Mouse (Mus musculus): ENCODE measurements around the gene Frmd6. TPM values are rescaled to one million over a fixed set of nuclear protein-coding genes. Genes with fewer than 3 reads are reported as not detected.

Frmd6 gene
- polyA plus RNA-seq, 1 experiment from 2014 or later, result 3.1 TPM

GRCm38 (mm10) chr12:70830982-70831566, 5.8 kb downstream of the Frmd6 start:
- H3K9me3 ChIP-seq (replicated peaks), result no peaks in the 10 kb centered on the region
- no peaks in the 10 kb centered on the region for H3K36me3 ChIP-seq (replicated peaks)
- no peak for ATAC-seq (ENCODE audit: insufficient read depth)
- no peak overlapping the region for H3K4me2 ChIP-seq
- H3K4me3 ChIP-seq (replicated peaks), result no peak overlapping the region
- 52% methylated on average over 9 of the region's 9 CpGs for WGBS (ENCODE audit: insufficient replicate concordance)
- peaks cover 30% of the 10 kb centered on the region for H3K4me1 ChIP-seq (replicated peaks)
- no peak overlapping the region for H3K27ac ChIP-seq (replicated peaks)
- H3K27me3 ChIP-seq, result peaks cover 27% of the 10 kb centered on the region
- no peak overlapping the region for H3K9ac ChIP-seq

GRCm38 (mm10) chr12:70832216-70832998, 7.1 kb downstream of the Frmd6 start:
- Histone ChIP-seq H3K27ac (replicated peaks) (no peak overlapping the region), H3K4me1 (replicated peaks) (peaks cover 17% of the 10 kb centered on the region), H3K9me3 (replicated peaks) (no peaks in the 10 kb centered on the region), H3K9ac (no peak overlapping the region), H3K36me3 (replicated peaks) (no peaks in the 10 kb centered on the region), H3K4me2 (no peak overlapping the region), H3K27me3 (peaks cover 14% of the 10 kb centered on the region), H3K4me3 (replicated peaks) (no peak overlapping the region)
- 20% methylated on average over 4 of the region's 4 CpGs for WGBS (ENCODE audit: insufficient replicate concordance)
- ATAC-seq (ENCODE audit: insufficient read depth), result 0 out of 2 replicates have a peak, but pooled peaks have one; percentile 28

- H3K9me3 ChIP-seq (replicated peaks), result no peaks in the 10 kb centered on the region
- no peak overlapping the region for H3K4me2 ChIP-seq
- H3K4me1 ChIP-seq (replicated peaks), result peaks cover 15% of the 10 kb centered on the region
- H3K9ac ChIP-seq, result no peak overlapping the region
- no peaks in the 10 kb centered on the region for H3K36me3 ChIP-seq (replicated peaks)
- WGBS (ENCODE audit: insufficient replicate concordance), result 75% methylated on average over 3 of the region's 3 CpGs
- H3K27ac ChIP-seq (replicated peaks), result no peak overlapping the region
- H3K4me3 ChIP-seq (replicated peaks), result no peak overlapping the region
- peaks cover 8% of the 10 kb centered on the region; the same call in 1 of the 2 replicates for H3K27me3 ChIP-seq
- ATAC-seq (ENCODE audit: insufficient read depth), result no peak
Observed at GRCm38 (mm10) chr12:70833050-70833449, 7.7 kb downstream of the Frmd6 start.

- Histone ChIP-seq H3K36me3 (replicated peaks) (no peaks in the 10 kb centered on the region), H3K4me3 (replicated peaks) (no peak overlapping the region), H3K9ac (no peak overlapping the region), H3K4me2 (no peak overlapping the region), H3K9me3 (replicated peaks) (no peaks in the 10 kb centered on the region), H3K4me1 (replicated peaks) (peaks cover 15% of the 10 kb centered on the region), H3K27me3 (no peaks in the 10 kb centered on the region), H3K27ac (replicated peaks) (no peak overlapping the region)
- ATAC-seq (ENCODE audit: insufficient read depth), result no peak
- WGBS (ENCODE audit: insufficient replicate concordance), result 59% methylated on average over 4 of the region's 4 CpGs
Observed at GRCm38 (mm10) chr12:70834043-70834442, 8.7 kb downstream of the Frmd6 start.

- Histone ChIP-seq H3K27ac (replicated peaks) (no peak overlapping the region), H3K4me1 (replicated peaks) (peaks cover 15% of the 10 kb centered on the region), H3K4me2 (no peak overlapping the region), H3K9me3 (replicated peaks) (no peaks in the 10 kb centered on the region), H3K27me3 (no peaks in the 10 kb centered on the region), H3K9ac (no peak overlapping the region), H3K36me3 (replicated peaks) (no peaks in the 10 kb centered on the region), H3K4me3 (replicated peaks) (no peak overlapping the region)
- no peak for ATAC-seq (ENCODE audit: insufficient read depth)
- 52% methylated on average over 5 of the region's 5 CpGs for WGBS (ENCODE audit: insufficient replicate concordance)
Observed at GRCm38 (mm10) chr12:70835004-70835403, 9.7 kb downstream of the Frmd6 start.

- Histone ChIP-seq H3K4me1 (replicated peaks) (peaks cover 5% of the 10 kb centered on the region), H3K4me3 (replicated peaks) (no peak overlapping the region), H3K9me3 (replicated peaks) (no peaks in the 10 kb centered on the region), H3K36me3 (replicated peaks) (no peaks in the 10 kb centered on the region), H3K9ac (no peak overlapping the region), H3K27me3 (no peaks in the 10 kb centered on the region), H3K27ac (replicated peaks) (no peak overlapping the region), H3K4me2 (no peak overlapping the region)
- no peak for ATAC-seq (ENCODE audit: insufficient read depth)
- 65% methylated on average over 12 of the region's 12 CpGs for WGBS (ENCODE audit: insufficient replicate concordance)
Observed at GRCm38 (mm10) chr12:70837792-70838321, 12.5 kb downstream of the Frmd6 start.

GRCm38 (mm10) chr12:70845371-70845770, 20.1 kb downstream of the Frmd6 start:
- Histone ChIP-seq H3K4me3 (replicated peaks) (no peak overlapping the region), H3K27me3 (no peaks in the 10 kb centered on the region), H3K36me3 (replicated peaks) (no peaks in the 10 kb centered on the region), H3K9me3 (replicated peaks) (no peaks in the 10 kb centered on the region), H3K9ac (no peak overlapping the region), H3K4me2 (no peak overlapping the region), H3K4me1 (replicated peaks) (no peaks in the 10 kb centered on the region), H3K27ac (replicated peaks) (no peak overlapping the region)
- no peak for ATAC-seq (ENCODE audit: insufficient read depth)
- 76% methylated on average over 2 of the region's 2 CpGs for WGBS (ENCODE audit: insufficient replicate concordance)

- 84% methylated on average over 9 of the region's 9 CpGs for WGBS (ENCODE audit: insufficient replicate concordance)
- Histone ChIP-seq H3K27ac (replicated peaks) (no peak overlapping the region), H3K9me3 (replicated peaks) (no peaks in the 10 kb centered on the region), H3K27me3 (no peaks in the 10 kb centered on the region), H3K4me2 (no peak overlapping the region), H3K9ac (no peak overlapping the region), H3K4me1 (replicated peaks) (no peaks in the 10 kb centered on the region; the same call in 1 of the 2 replicates), H3K4me3 (replicated peaks) (no peak overlapping the region), H3K36me3 (replicated peaks) (no peaks in the 10 kb centered on the region)
- no peak for ATAC-seq (ENCODE audit: insufficient read depth)
Observed at GRCm38 (mm10) chr12:70849024-70849423, 23.7 kb downstream of the Frmd6 start.

- ATAC-seq (ENCODE audit: insufficient read depth), result no peak
- WGBS (ENCODE audit: insufficient replicate concordance), result 68% methylated on average over 11 of the region's 11 CpGs
- H3K27ac ChIP-seq (replicated peaks), result no peak overlapping the region
Observed at GRCm38 (mm10) chr12:70849517-70850291, 24.4 kb downstream of the Frmd6 start.

GRCm38 (mm10) chr12:70851342-70851960, 26.1 kb downstream of the Frmd6 start:
- WGBS (ENCODE audit: insufficient replicate concordance), result 49% methylated on average over 7 of the region's 7 CpGs

More at GRCm38 (mm10) chr12:70849517-70850291, 24.4 kb downstream of the Frmd6 start:
- H3K4me1 ChIP-seq (replicated peaks), result no peaks in the 10 kb centered on the region; the same call in 1 of the 2 replicates
- H3K9me3 ChIP-seq (replicated peaks), result no peaks in the 10 kb centered on the region
- no peak overlapping the region for H3K4me3 ChIP-seq (replicated peaks)
- no peaks in the 10 kb centered on the region for H3K27me3 ChIP-seq
- no peaks in the 10 kb centered on the region for H3K36me3 ChIP-seq (replicated peaks)
- no peak overlapping the region for H3K4me2 ChIP-seq
- no peak overlapping the region for H3K9ac ChIP-seq

More at GRCm38 (mm10) chr12:70851342-70851960, 26.1 kb downstream of the Frmd6 start:
- Histone ChIP-seq H3K4me3 (replicated peaks) (no peak overlapping the region), H3K9me3 (replicated peaks) (no peaks in the 10 kb centered on the region), H3K27ac (replicated peaks) (no peak overlapping the region), H3K4me1 (replicated peaks) (no peaks in the 10 kb centered on the region; the same call in 1 of the 2 replicates), H3K27me3 (no peaks in the 10 kb centered on the region), H3K9ac (no peak overlapping the region), H3K4me2 (no peak overlapping the region), H3K36me3 (replicated peaks) (no peaks in the 10 kb centered on the region)
- no peak for ATAC-seq (ENCODE audit: insufficient read depth)
